Mouse (Mus musculus) embryonic stem cell, embryonic (primary cell): Measurements from ENCODE around the gene Tspo2.
"Not testable (repeated sequence)": the region's sequence is repeated elsewhere in the genome, so short reads cannot be mapped to it uniquely, and the experiment has no call there.

Experiments used
- CTCF ChIA-PET, 4 experiments: fragments of 300-600 bp in 2 of 4; fragments of 350-600 bp in 2 of 4; sonication (Branson Sonifier 250); formaldehyde crosslinking; loops; one replicate each; lab custom pipeline; 2022; ENCODE audit warnings: inconsistent platforms in 2 of 4; lab: Charles Lee
- POLR2A ChIA-PET, 4 experiments: fragments of 300-600 bp in 2 of 4; fragments of 350-600 bp in 2 of 4; sonication (Branson Sonifier 250); formaldehyde crosslinking; loops; one replicate each; lab custom pipeline; 2022; ENCODE audit warnings: antibody characterized with exemption in 4 of 4, inconsistent platforms in 1 of 4; lab: Charles Lee

Gene Tspo2

GRCm38 (mm10) chr17:48451353-48451675 lies at the start of gene Tspo2:
Tspo2 (minus strand) TSS chr17:48451522.
- ChIA-PET POLR2A (interaction anchor here in 2 of 4 experiments (0.9 to 3.0 kb wide), 13 partner anchors 8 to 176 kb away, joined by 3 to 13 read pairs (median 4); no protein-coding TSS in a partner anchor), CTCF (interaction anchor here in 2 of 4 experiments (0.7 to 2.5 kb wide), 3 partner anchors 16 to 126 kb away, joined by 3 to 12 read pairs (median 4); no protein-coding TSS in a partner anchor)

DNA sequence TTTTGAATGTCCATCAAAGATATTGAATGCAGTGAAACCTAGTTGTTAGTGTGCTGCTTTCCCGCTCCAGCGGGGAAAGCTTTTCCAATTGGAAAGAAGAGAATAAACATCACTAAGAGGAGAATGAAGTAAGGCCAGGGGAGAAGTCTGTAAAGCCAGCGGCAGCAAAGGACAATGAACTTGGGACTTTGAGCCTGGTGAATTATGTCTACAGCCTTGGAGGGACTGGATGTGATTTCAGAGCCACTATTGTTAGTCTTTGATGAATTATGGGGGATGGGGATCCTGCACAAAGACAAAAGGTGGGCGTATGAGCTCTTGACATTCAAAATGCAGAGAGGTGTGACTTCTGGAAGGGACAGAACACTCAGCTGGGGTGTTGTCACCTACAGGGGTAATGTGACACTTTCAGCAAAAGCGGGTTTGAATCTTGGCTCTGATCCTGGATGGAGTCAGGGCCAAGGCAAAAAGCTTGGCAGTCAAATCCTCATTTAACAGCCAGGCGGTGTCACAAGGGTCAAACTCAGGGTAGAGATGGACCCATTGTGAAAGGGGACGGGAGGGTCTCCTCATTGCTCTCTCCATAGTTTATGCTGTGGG lies 49.6 kb upstream of the Tspo2 start:
- CTCF ChIA-PET, result interaction anchor here in 1 of 4 experiments (0.8 kb wide), 1 partner anchor 34 kb away, joined by 3 read pairs; no protein-coding TSS in a partner anchor
- POLR2A ChIA-PET, result interaction anchor here in 1 of 4 experiments (1.0 kb wide), 1 partner anchor 17 kb away, joined by 3 read pairs; no protein-coding TSS in a partner anchor

- ChIA-PET POLR2A (interaction anchor here in 1 of 4 experiments (0.6 kb wide), 1 partner anchor 118 kb away, joined by 4 read pairs; no protein-coding TSS in a partner anchor), CTCF (no interaction called here)
These were observed 46.7 kb upstream of the Tspo2 start for GRCm38 (mm10) chr17:48497986-48498385.

DNA sequence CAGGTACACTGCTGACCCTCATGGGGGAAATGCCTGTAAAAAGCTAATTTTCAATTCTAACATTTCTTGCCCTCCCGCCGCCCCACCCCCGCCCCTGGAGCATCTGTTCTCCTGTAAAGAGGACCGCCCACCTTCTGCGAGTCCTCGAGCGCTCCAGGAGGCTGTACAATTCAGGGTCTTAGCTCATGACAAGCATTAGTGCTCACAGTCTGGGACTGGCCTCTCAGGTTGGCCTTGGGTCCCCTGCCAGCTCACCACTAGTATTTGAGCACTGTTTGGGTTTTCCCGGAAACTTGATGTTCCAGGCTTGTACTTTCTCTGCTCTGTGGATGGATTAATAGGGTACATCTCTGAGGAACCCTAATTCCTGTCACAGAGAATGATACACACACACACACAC lies 42.7 kb upstream of the Tspo2 start:
- ChIA-PET CTCF (interaction anchor here (0.6 to 1.5 kb wide), 7 partner anchors 27 to 772 kb away, joined by 3 to 7 read pairs (median 4); no protein-coding TSS in a partner anchor), POLR2A (interaction anchor here (0.6 to 3.0 kb wide), 16 partner anchors 9 to 218 kb away, joined by 3 to 15 read pairs (median 4); no protein-coding TSS in a partner anchor)

DNA sequence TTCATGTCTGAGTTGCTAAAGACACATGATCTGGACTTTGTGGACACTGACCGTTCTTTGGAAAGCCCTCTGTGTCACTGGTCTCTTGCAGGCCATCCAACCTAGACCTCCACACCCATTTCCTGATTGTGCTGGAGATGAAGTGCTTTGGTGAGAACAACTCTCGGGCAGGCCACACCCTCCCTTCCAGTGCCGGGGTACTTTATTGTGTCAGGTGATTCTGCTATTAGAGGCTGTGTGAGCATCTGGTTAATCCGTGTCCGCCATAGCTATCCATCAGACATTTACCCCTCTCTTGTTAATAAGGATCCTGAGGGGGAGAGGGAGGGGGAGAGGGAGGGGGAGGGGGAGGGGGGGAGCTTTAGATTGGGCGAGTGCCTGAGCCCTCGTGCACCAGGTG lies 42.3 kb upstream of the Tspo2 start:
- CTCF ChIA-PET, result interaction anchor here (0.6 to 1.5 kb wide), 7 partner anchors 26 to 773 kb away, joined by 3 to 7 read pairs (median 4); no protein-coding TSS in a partner anchor
- POLR2A ChIA-PET, result interaction anchor here (0.6 to 3.0 kb wide), 17 partner anchors 10 to 218 kb away, joined by 3 to 15 read pairs (median 4); no protein-coding TSS in a partner anchor

DNA sequence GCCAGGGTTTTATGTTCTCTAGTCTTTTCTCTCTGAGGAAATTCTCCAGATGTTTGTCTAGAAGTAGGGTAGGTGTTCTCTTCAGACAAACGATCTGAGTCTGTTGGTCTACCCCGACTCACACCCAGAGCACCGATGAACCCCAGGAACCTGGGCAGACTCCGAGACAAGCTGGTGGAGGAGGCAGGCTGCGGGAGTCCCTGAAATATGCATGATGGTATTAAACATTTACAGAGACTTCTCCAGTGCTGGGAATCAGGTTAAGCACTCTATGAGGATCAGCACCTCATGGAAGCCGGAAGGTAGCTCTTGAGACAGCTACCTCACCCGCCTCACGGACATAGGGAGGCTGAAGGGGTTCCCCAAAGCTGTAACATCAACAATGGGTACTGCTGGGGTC lies 41.3 kb upstream of the Tspo2 start:
- ChIA-PET CTCF (interaction anchor here in 2 of 4 experiments (0.6 to 1.5 kb wide), 3 partner anchors 25 to 1352 kb away, joined by 3 to 4 read pairs (median 3); no protein-coding TSS in a partner anchor), POLR2A (interaction anchor here (0.7 to 3.0 kb wide), 9 partner anchors 9 to 508 kb away, joined by 3 to 15 read pairs (median 5); no protein-coding TSS in a partner anchor)

- POLR2A ChIA-PET, result interaction anchor here in 2 of 4 experiments (0.7 to 2.5 kb wide), 3 partner anchors 15 to 510 kb away, joined by 3 to 10 read pairs (median 4); no protein-coding TSS in a partner anchor
- CTCF ChIA-PET, result no interaction called here
These were observed 38.1 kb upstream of the Tspo2 start for GRCm38 (mm10) chr17:48489466-48489865.

GRCm38 (mm10) chr17:48484191-48484590 lies 32.9 kb upstream of the Tspo2 start:
- ChIA-PET CTCF (interaction anchor here (0.6 to 2.2 kb wide), 5 partner anchors 17 to 442 kb away, joined by 3 to 7 read pairs (median 3); no protein-coding TSS in a partner anchor), POLR2A (interaction anchor here in 2 of 4 experiments (0.7 to 2.9 kb wide), 4 partner anchors 8 to 17 kb away, joined by 3 to 15 read pairs (median 4); no protein-coding TSS in a partner anchor)

DNA sequence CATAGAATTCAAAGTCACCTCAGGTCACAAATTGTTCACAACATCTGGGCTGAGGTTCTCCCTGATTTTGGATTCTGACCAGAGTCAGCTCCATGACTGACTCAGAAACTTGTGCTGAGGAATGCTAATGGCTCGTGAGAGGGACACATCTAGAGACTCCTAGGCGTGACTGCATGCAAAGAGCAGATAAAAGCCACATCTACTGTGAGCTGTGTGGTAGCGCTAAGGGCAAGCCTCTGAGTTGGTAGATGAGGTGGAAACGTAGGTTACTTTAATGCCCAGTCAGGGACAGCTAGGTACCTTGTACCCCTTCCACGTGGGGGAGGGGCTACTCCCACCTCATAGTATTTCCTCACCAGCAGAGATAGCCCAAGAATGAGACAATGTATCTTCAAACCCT lies 32.4 kb upstream of the Tspo2 start:
- ChIA-PET POLR2A (interaction anchor here in 2 of 4 experiments (0.7 to 2.9 kb wide), 4 partner anchors 9 to 29 kb away, joined by 3 to 15 read pairs (median 4); partner anchors contain the start of gene Unc5cl (in 1 of the 2)), CTCF (interaction anchor here in 3 of 4 experiments (0.6 to 2.3 kb wide), 5 partner anchors 16 to 55 kb away, joined by 3 to 11 read pairs (median 6); no protein-coding TSS in a partner anchor)

DNA sequence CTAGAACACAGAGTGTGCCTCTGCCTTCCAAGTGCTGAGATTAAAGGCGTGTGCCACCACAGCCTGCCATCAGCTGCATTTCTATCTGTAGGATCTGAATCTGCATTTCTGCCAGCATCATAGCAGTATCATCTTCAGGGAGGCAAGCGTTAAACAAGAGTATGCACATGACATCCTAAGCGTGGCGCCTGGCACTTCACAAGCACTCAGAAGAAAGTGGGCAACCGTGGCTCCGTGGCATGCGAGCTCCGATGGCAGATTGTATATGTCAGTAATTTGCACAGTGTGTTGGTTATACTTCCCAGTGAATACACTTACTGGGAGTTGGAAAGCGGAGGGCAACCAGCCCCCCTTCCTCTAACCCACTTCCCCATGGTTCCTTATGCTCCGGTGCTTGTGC lies 28.6 kb upstream of the Tspo2 start:
- CTCF ChIA-PET, result interaction anchor here in 1 of 4 experiments (1.1 kb wide), 1 partner anchor 12 kb away, joined by 4 read pairs; no protein-coding TSS in a partner anchor
- POLR2A ChIA-PET, result interaction anchor here in 1 of 4 experiments (1.1 kb wide), 1 partner anchor 13 kb away, joined by 3 read pairs; no protein-coding TSS in a partner anchor

DNA sequence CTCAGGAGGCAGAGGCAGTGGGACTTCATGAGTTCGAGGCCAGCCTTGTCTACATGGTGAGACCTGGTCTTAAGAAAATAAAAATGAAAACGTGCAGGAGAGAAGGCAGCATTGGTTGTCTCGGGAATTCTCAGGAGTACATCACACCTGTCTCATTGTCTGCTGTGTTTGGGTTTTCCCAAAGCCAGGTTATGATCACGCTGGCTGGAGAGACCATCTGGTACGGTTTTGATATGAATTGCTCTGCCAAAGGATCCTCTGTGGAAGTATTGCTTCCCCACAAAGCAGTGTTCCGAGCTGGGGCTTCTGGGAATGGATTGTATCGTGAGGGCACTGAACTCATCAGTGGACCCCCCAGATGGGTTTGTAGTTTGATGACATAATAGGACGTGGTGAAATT lies 24.1 kb upstream of the Tspo2 start:
- ChIA-PET CTCF (interaction anchor here in 1 of 4 experiments (1.2 kb wide), 1 partner anchor 8 kb away, joined by 4 read pairs; no protein-coding TSS in a partner anchor), POLR2A (interaction anchor here in 2 of 4 experiments (1.2 to 1.3 kb wide), 2 partner anchors 8 to 9 kb away, joined by 3 read pairs; no protein-coding TSS in a partner anchor)

GRCm38 (mm10) chr17:48474282-48474681 lies 23.0 kb upstream of the Tspo2 start:
- POLR2A ChIA-PET, CTCF ChIA-PET: not testable (repeated sequence)

GRCm38 (mm10) chr17:48467395-48468231 lies 16.3 kb upstream of the Tspo2 start:
- CTCF ChIA-PET, result interaction anchor here (0.5 to 2.8 kb wide), 120 partner anchors 8 to 711 kb away, joined by 3 to 36 read pairs (median 4); partner anchors contain the start of genes Unc5cl (in 4 of the 4), Apobec2 (in 2 of the 4), 9830107B12Rik (in 1 of the 4) and Lrfn2 (in 1 of the 4)
- POLR2A ChIA-PET, result interaction anchor here (0.6 to 2.0 kb wide), 33 partner anchors 8 to 458 kb away, joined by 3 to 8 read pairs (median 4); partner anchors contain the start of genes Apobec2 (in 1 of the 4), Tspo2 (in 1 of the 4) and Unc5cl (in 1 of the 4)

- CTCF ChIA-PET, result interaction anchor here (0.5 to 2.8 kb wide), 115 partner anchors 8 to 465 kb away, joined by 3 to 36 read pairs (median 4); partner anchors contain the start of genes Unc5cl (in 4 of the 4), Apobec2 (in 2 of the 4), 9830107B12Rik (in 1 of the 4) and Lrfn2 (in 1 of the 4)
These were observed 15.6 kb upstream of the Tspo2 start for GRCm38 (mm10) chr17:48466769-48467394.

GRCm38 (mm10) chr17:48463391-48463790 lies 12.1 kb upstream of the Tspo2 start:
- CTCF ChIA-PET, result interaction anchor here in 1 of 4 experiments (0.9 kb wide), 1 partner anchor 75 kb away, joined by 3 read pairs; no protein-coding TSS in a partner anchor
- POLR2A ChIA-PET, result interaction anchor here in 2 of 4 experiments (0.5 to 1.5 kb wide), 4 partner anchors 10 to 780 kb away, joined by 3 to 4 read pairs (median 4); no protein-coding TSS in a partner anchor

More at GRCm38 (mm10) chr17:48466769-48467394, 15.6 kb upstream of the Tspo2 start:
- POLR2A ChIA-PET, result interaction anchor here (0.6 to 2.0 kb wide), 31 partner anchors 9 to 457 kb away, joined by 3 to 8 read pairs (median 4); partner anchors contain the start of genes Apobec2 (in 1 of the 4), Tspo2 (in 1 of the 4) and Unc5cl (in 1 of the 4)

DNA sequence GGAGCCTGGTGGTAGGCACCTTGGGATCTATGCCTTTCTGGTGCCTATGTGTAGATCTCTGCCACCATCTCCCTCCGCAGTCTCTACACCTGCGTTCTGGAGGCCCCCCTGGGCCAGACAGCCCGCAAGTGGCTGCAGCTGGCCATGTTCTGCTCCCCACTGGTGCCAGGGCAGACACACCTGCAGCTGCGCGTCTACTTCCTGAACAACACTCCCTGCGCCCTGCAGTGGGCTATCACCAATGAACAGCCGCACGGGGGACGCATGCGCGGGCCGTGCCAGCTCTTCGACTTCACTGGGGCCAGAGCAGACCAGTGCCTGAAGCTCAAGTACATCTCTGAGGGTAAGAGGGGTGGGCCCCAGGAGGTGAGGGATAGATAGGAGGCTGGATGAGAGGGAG lies 10.8 kb upstream of the Tspo2 start:
- ChIA-PET POLR2A (interaction anchor here (0.6 to 1.2 kb wide), 8 partner anchors 10 to 798 kb away, joined by 3 to 5 read pairs (median 3); no protein-coding TSS in a partner anchor), CTCF (interaction anchor here in 2 of 4 experiments (0.6 to 1.2 kb wide), 4 partner anchors 76 to 239 kb away, joined by 3 to 4 read pairs (median 3); no protein-coding TSS in a partner anchor)
